Mouse (Mus musculus): ENCODE results near the gene Stum. TPM values are rescaled to one million over a fixed set of nuclear protein-coding genes. Genes with fewer than 3 reads are reported as not detected.

Stum gene
- total RNA-seq, 2 experiments from 2014 or later = 1.2 TPM

- DNase-seq = peak; percentile 69
- intact Hi-C loops (cut with DNase I; ENCODE audit: low total_unique reads) = loop anchor here (1.0 to 10.0 kb wide), 3 partner anchors 51 to 331 kb away; no protein-coding TSS in a partner anchor
Measured at GRCm38 (mm10) chr1:180433796-180434566, 49.3 kb downstream of the Stum start.

DNA sequence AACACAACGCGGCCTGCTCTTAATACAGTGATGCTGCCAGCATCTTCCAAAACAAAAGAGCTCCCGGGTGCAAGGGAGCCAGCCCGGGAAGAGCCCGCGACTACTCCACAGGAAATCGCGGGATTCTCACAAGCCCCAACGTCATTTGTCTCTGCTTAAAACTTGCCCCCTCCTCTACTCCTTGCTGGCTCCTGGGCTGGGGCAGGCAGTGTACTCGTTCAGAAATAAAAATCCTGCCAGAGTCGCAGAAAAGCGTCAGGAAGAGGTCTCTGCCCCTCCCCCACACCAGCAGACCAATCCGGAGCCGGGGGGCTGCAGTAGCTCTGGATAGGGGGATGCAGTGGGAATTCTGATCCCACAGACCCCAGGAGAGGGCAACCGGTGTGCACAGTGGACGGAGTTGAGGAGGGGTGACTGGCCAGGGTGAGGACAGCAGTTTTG is 50.2 kb downstream of the Stum start:
- intact Hi-C loops (cut with DNase I; ENCODE audit: low total_unique reads) = loop anchor here (10.0 kb wide), 1 partner anchor 332 kb away; no protein-coding TSS in a partner anchor
- DNase-seq = no peak

- intact Hi-C loops (cut with DNase I; ENCODE audit: low total_unique reads) = loop anchor here (10.0 kb wide), 1 partner anchor 333 kb away; no protein-coding TSS in a partner anchor
Measured at GRCm38 (mm10) chr1:180431833-180432232, 51.5 kb downstream of the Stum start.

DNA sequence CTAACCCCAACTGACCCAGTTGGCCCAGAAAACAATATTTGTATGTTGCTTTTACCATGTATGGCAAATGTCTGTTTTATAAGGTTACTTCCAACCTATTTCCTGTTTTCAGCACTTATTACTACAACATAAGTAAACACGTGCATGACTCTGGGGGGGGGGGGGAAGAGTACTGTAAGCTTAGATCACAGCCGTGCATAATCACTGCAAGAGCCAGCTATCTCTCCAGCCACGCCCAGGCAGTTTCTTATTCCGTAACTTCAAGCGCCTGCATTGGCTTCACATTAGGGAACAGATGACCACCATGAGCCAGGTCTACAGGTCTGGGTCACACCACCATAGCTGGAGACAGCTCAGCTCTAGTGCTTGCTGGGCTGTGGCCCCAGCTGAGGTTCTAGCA is 53.5 kb downstream of the Stum start:
- DNase-seq = no peak
- intact Hi-C loops (cut with DNase I; ENCODE audit: low total_unique reads) = loop anchor here (10.0 kb wide), 1 partner anchor 335 kb away; no protein-coding TSS in a partner anchor

More at GRCm38 (mm10) chr1:180431833-180432232, 51.5 kb downstream of the Stum start:
- DNase-seq = no peak

GRCm38 (mm10) chr1:180428871-180429270 is 54.4 kb downstream of the Stum start:
- intact Hi-C loops (cut with DNase I; ENCODE audit: low total_unique reads) = no loop called here
- no peak for DNase-seq

GRCm38 (mm10) chr1:180428101-180428712 is 55.1 kb downstream of the Stum start:
- intact Hi-C loops (cut with DNase I; ENCODE audit: low total_unique reads) = no loop called here
- peak; percentile 55 for DNase-seq

DNA sequence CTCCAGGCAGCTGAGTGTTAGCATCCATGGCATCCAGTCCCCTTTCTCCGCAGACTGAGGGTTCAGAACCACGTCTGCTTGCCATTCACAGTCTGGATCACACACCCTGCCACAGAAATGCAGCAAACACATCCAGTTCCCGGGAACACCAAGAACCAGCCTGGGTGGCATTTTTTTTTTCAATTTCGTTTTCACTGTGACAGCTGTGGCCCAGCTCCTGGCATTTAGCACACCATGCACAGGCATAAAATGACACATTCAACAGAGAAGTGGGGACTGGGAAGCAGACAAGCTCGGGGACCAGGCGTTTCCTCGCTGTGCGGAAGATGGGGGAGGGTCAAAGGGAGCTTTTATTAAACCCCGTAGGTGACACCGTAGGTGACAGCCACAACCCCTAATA is 55.6 kb downstream of the Stum start:
- DNase-seq = no peak
- intact Hi-C loops (cut with DNase I; ENCODE audit: low total_unique reads) = no loop called here

DNA sequence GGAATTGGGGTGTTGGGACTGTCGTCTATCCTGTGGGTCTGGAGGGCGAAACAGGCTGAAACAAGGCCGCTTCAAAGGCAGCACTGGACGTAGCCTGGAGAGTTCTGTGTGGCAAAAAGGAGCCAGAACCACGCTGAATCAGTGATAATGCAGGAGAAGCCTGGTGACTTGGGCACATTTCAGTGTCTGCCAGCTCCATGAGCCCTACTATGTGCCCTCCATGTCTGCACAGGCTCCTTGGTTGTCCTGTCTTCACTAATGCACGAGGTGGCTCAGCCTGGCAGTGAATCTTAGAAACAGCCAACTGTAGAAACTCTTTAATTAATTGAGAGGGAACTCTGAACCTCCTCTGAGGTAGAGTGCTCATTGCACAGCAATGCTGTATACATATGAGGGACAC is 56.9 kb downstream of the Stum start:
- intact Hi-C loops (cut with DNase I; ENCODE audit: low total_unique reads) = no loop called here
- no peak for DNase-seq

DNA sequence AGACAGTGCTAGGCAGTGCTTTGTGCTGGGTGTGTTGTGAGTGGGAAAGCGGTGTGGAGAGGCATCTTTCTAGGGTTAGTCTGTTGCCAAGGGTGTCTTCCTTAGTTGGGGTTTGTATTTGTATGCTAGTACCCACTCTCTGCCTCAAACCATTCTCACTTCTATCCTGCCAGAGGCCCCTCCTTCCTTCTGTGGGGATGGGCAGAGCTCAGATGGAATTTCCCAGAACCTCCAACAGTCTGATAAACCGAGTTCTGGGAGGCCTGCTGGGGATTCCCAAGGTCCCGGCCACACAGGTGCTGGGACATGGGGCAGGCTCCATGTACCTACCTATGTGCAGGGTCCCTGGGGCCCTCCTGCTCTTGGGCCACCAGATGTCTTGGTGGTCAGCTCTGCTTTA is 59.4 kb downstream of the Stum start:
- intact Hi-C loops (cut with DNase I; ENCODE audit: low total_unique reads) = no loop called here
- DNase-seq = no peak

DNA sequence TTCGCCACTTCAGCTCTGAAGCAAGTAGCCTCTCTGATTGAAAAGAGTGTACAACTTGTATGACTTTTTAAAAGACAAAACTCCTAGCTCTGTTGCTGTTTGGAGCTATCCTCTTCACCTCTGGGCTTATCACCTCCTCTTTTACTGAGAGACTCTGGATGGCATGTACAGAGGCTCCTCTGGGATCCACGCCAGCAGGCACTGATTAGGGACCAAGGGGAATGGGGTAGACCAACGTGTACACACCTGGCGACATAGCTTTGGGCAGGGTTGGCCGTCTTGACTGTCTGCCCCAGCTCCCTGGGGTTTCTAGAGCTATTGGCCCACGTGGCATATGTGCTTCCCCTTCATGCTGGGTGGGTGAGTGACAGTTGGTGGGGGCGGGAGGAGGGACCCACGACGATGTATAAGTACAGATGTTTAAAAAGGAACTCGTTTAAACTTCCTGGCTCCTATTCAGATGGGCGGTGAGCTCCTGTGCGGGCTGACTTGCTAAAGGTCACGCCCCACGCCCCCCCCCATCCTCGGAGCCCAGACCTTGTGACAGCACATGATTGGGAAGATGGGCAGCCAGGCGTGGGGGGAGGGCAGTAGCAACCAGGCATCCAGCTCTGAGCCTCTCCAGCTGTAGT is 60.2 kb downstream of the Stum start:
- no peak for DNase-seq
- intact Hi-C loops (cut with DNase I; ENCODE audit: low total_unique reads) = no loop called here

GRCm38 (mm10) chr1:180422076-180422828 is 61.1 kb downstream of the Stum start:
- intact Hi-C loops (cut with DNase I; ENCODE audit: low total_unique reads) = no loop called here

DNA sequence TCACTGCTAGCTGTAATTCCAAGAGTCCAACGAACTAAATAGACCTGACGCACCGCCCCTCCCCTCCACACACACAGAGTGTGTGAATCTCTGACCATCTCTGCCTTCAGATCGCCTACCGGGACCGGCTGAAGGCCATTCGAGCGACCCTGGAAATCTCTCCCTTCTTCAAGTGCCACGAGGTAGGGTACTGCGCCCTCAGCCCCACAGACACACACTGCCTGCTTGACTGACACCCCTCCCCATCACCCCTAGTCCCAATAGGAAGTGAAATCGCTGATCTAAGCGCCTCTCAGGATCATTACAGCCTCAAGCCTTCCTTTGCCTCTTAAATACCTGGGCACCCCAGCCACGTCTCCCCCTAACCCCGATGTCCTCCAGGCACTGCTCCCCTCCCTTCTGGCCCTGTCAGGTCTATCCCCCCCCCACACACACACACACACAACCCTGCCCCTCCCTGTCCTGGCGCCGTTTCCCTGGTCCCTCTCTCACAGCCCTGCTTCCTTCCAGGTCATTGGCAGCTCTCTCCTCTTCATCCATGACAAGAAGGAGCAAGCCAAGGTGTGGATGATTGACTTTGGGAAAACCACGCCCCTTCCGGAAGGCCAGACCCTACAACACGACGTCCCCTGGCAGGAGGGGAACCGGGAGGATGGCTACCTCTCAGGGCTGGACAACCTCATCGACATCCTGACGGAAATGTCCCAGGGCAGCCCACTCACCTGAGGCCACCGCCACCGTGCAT is 62.0 kb downstream of the Stum start:
- DNase-seq = no peak
- intact Hi-C loops (cut with DNase I; ENCODE audit: low total_unique reads) = no loop called here

More at GRCm38 (mm10) chr1:180422076-180422828, 61.1 kb downstream of the Stum start:
- DNase-seq = peak; percentile 80

DNA sequence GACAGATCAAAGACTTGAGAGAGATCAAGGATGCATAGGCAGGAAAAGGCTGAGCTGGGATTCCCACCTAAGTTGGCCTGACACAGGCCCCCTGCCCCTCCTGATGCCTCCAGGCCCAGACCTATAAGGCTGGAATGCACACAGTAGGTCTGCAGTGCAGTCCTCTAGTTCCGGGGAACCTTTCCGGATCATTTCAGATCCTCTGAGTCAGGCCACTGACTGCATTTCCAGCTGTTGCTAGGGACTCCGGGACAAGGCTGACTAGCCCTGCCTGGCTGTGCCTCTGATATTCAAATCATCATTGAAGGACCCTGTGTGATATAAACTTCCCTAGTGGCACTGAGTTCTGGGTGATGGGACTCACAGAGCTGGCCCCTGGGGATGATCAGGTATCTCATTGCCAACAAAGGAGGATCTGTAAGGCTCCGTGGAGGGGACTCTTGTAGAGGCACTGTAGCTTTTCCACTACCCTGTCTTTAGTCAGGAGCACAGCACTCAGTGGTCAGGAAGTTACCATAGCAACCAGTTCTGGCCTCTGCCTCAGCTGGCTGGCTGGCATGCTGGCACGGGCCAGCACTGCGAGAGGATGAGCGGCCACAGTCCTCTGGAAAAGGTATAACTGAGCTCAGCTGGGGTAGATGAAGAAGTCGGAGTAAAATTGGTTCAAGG is 62.7 kb downstream of the Stum start:
- intact Hi-C loops (cut with DNase I; ENCODE audit: low total_unique reads) = no loop called here
- DNase-seq = no peak

GRCm38 (mm10) chr1:180419059-180419458 is 64.2 kb downstream of the Stum start:
- intact Hi-C loops (cut with DNase I; ENCODE audit: low total_unique reads) = no loop called here

DNA sequence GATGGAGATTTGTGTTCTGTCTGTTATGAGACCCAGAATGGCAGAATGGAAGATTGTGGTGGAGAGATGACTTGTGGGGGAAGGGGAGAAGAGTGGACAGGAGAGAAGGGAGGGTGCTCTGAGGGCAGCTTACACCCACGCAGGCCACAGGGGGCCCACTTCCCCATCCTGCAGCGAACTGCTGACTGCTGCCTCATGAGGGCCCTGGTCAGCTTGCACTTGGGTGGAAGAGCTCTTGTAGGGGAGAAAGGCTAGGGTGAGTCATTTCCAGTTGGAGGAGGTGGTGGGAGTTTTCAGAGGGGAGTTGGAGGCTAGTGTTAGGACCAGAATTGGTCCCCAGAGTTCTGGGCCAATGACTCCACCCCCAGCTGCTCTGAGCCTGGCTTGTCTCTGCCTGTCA is 66.2 kb downstream of the Stum start:
- DNase-seq = no peak
- intact Hi-C loops (cut with DNase I; ENCODE audit: low total_unique reads) = no loop called here

More at GRCm38 (mm10) chr1:180419059-180419458, 64.2 kb downstream of the Stum start:
- DNase-seq = no peak

GRCm38 (mm10) chr1:180415836-180416235 is 67.5 kb downstream of the Stum start:
- intact Hi-C loops (cut with DNase I; ENCODE audit: low total_unique reads) = no loop called here
- DNase-seq = no peak

GRCm38 (mm10) chr1:180415064-180415463 is 68.2 kb downstream of the Stum start:
- intact Hi-C loops (cut with DNase I; ENCODE audit: low total_unique reads) = no loop called here
- no peak for DNase-seq

- DNase-seq = no peak
- intact Hi-C loops (cut with DNase I; ENCODE audit: low total_unique reads) = no loop called here
Measured at GRCm38 (mm10) chr1:180410306-180410705, 73.0 kb downstream of the Stum start.
